Mouse (Mus musculus) heart, embryonic 15.5 days (tissue): ENCODE data around the gene Npas3. TPM values are rescaled to one million over a fixed set of nuclear protein-coding genes. Genes with fewer than 3 reads are reported as not detected.

Experiments
- ATAC-seq: fragments of 200-750 bp; cut with Nextera tagmentation; replicated peaks from 2 replicates; pipeline ENCODE4 v1.8.0; 2017; ENCODE audit warnings: low read depth, moderate TSS enrichment; ENCODE audit not compliant: insufficient number of reproducible peaks, insufficient read depth, low FRiP score
- H3K27ac ChIP-seq: fragments of 300-500 bp; sonication (generic); 2 replicates; pipeline ENCODE4 v1.5.1; 2015; ENCODE audit warnings: mild to moderate bottlenecking, inconsistent platforms
- H3K27me3 ChIP-seq: fragments of 300-500 bp; sonication (generic); 2 replicates; pipeline ENCODE4 v1.6.1; 2015; ENCODE audit warnings: inconsistent platforms
- H3K36me3 ChIP-seq: fragments of 300-500 bp; sonication (generic); 2 replicates; pipeline ENCODE4 v1.6.1; 2015; ENCODE audit warnings: mild to moderate bottlenecking, inconsistent platforms
- H3K4me1 ChIP-seq: fragments of 300-500 bp; sonication (generic); replicated peaks from 2 replicates; pipeline ENCODE4 v1.6.1; 2015; ENCODE audit warnings: inconsistent platforms
- H3K4me2 ChIP-seq: fragments of 300-500 bp; sonication (generic); 2 replicates; pipeline ENCODE4 v1.6.1; 2015; ENCODE audit warnings: inconsistent platforms, mild to moderate bottlenecking, moderate library complexity
- H3K4me3 ChIP-seq: fragments of 300-500 bp; sonication (generic); 2 replicates; pipeline ENCODE4 v1.5.1; 2015; ENCODE audit warnings: mild to moderate bottlenecking, inconsistent platforms
- H3K9ac ChIP-seq: fragments of 300-500 bp; sonication (generic); 2 replicates; pipeline ENCODE4 v1.6.1; 2015; ENCODE audit warnings: mild to moderate bottlenecking, inconsistent platforms
- H3K9me3 ChIP-seq: fragments of 300-500 bp; sonication (generic); replicated peaks from 2 replicates; pipeline ENCODE4 v1.6.1; 2016; ENCODE audit warnings: inconsistent platforms
- WGBS: fragments of 180-500 bp; shearing (Covaris S2); methylation state at CpG from one replicate; pipeline ENCODE4 v1.1.7; 2015; ENCODE audit warnings: mixed read lengths; 5-methylcytosine and 5-hydroxymethylcytosine counted together
- polyA plus RNA-seq: library from polyadenylated mRNA; unstranded; fragments of >200 nt; fragmentation: Nextera tagmentation; extraction: Ambion mirVana; gene quantifications from 2 replicates; pipeline ENCODE4 v1.2.1, GENCODE M21; 2015

Npas3 gene
- polyA plus RNA-seq, 1 experiment from 2014 or later: 0.82 TPM

GRCm38 (mm10) chr12:54004606-54005005, 756.1 kb downstream of the Npas3 start:
- no peak overlapping the region for H3K4me2 ChIP-seq
- no peak overlapping the region for H3K9ac ChIP-seq
- H3K36me3 ChIP-seq: no peaks in the 10 kb centered on the region
- H3K4me1 ChIP-seq: peaks cover 5% of the 10 kb centered on the region
- WGBS: 33% methylated on average over 8 of the region's 8 CpGs
- ATAC-seq: no peak
- no peak overlapping the region for H3K4me3 ChIP-seq
- no peaks in the 10 kb centered on the region for H3K27me3 ChIP-seq
- H3K27ac ChIP-seq: no peak overlapping the region
- no peaks in the 10 kb centered on the region for H3K9me3 ChIP-seq

DNA sequence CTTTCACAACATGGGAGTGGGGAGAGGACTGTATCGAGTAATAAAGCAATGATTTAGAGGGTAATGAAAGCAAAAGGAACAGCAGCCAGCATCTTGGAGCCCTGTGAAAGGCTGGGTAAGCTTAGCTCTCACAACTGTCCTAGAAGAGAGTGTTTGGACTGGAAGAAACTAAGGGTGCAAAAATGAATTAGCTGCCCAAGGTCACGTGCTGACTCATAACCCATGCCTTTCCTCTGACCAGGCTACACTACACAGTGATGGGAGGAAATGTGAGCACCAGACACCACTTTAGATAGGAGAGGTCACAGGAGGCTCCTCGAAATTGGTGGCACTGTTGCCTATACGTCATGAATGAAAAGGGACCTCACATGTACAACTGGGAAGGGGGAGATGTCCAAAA, 757.1 kb downstream of the Npas3 start:
- H3K27ac ChIP-seq: no peak overlapping the region
- no peak overlapping the region for H3K4me2 ChIP-seq
- ATAC-seq: no peak
- no peaks in the 10 kb centered on the region for H3K9me3 ChIP-seq
- no peak overlapping the region for H3K9ac ChIP-seq
- H3K4me3 ChIP-seq: no peak overlapping the region
- peaks cover 5% of the 10 kb centered on the region for H3K4me1 ChIP-seq
- no peaks in the 10 kb centered on the region for H3K27me3 ChIP-seq
- no peaks in the 10 kb centered on the region for H3K36me3 ChIP-seq
- 46% methylated on average over 4 of the region's 4 CpGs for WGBS

GRCm38 (mm10) chr12:54015304-54015703, 766.8 kb downstream of the Npas3 start:
- no peak overlapping the region for H3K9ac ChIP-seq
- ATAC-seq: no peak
- no peak overlapping the region for H3K27ac ChIP-seq
- H3K36me3 ChIP-seq: no peaks in the 10 kb centered on the region
- H3K4me1 ChIP-seq: no peaks in the 10 kb centered on the region
- H3K27me3 ChIP-seq: no peaks in the 10 kb centered on the region
- H3K9me3 ChIP-seq: no peaks in the 10 kb centered on the region
- no peak overlapping the region for H3K4me3 ChIP-seq
- H3K4me2 ChIP-seq: no peak overlapping the region

- WGBS: 84% methylated on average over 8 of the region's 8 CpGs
Measured at GRCm38 (mm10) chr12:54017949-54018348, 769.5 kb downstream of the Npas3 start.

DNA sequence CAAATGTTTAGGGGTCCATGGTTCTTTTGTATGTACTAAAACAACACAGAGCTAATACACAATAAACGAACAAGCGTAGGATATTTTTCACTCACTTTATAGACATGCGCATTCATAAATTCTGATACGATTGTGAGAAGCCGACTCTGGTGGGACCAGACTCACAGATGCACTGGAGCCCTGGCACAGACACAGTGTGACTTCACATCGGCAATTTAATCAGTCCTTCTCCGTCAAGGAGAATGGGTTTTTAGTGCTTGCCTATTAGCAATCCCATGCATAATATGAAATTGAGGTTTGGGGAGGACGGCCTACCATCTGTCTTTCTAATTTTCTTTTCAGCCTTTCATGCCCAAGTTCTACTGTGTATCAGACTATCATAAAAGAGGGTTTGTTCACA, 771.5 kb downstream of the Npas3 start:
- H3K4me3 ChIP-seq: no peak overlapping the region
- WGBS: 91% methylated on average over 8 of the region's 8 CpGs
- H3K27ac ChIP-seq: no peak overlapping the region
- no peaks in the 10 kb centered on the region for H3K36me3 ChIP-seq
- no peak overlapping the region for H3K9ac ChIP-seq
- H3K4me1 ChIP-seq: no peaks in the 10 kb centered on the region
- no peak for ATAC-seq
- H3K27me3 ChIP-seq: no peaks in the 10 kb centered on the region
- H3K9me3 ChIP-seq: no peaks in the 10 kb centered on the region; the same call in 1 of the 2 replicates
- H3K4me2 ChIP-seq: no peak overlapping the region

More at GRCm38 (mm10) chr12:54017949-54018348, 769.5 kb downstream of the Npas3 start:
- H3K4me1 ChIP-seq: no peaks in the 10 kb centered on the region
- H3K4me3 ChIP-seq: no peak overlapping the region
- no peak for ATAC-seq
- no peak overlapping the region for H3K27ac ChIP-seq
- H3K9me3 ChIP-seq: no peaks in the 10 kb centered on the region; the same call in 1 of the 2 replicates
- H3K36me3 ChIP-seq: no peaks in the 10 kb centered on the region
- H3K27me3 ChIP-seq: no peaks in the 10 kb centered on the region
- H3K9ac ChIP-seq: no peak overlapping the region
- no peak overlapping the region for H3K4me2 ChIP-seq

- H3K9ac ChIP-seq: no peak overlapping the region
- H3K27ac ChIP-seq: no peak overlapping the region
- no peak overlapping the region for H3K4me3 ChIP-seq
- no peak overlapping the region for H3K4me2 ChIP-seq
- no peaks in the 10 kb centered on the region for H3K9me3 ChIP-seq
- ATAC-seq: no peak
- 29% methylated on average over 8 of the region's 8 CpGs for WGBS
- H3K36me3 ChIP-seq: no peaks in the 10 kb centered on the region
- H3K27me3 ChIP-seq: no peaks in the 10 kb centered on the region
- H3K4me1 ChIP-seq: peaks cover 11% of the 10 kb centered on the region
Measured at GRCm38 (mm10) chr12:54034666-54035346, 786.3 kb downstream of the Npas3 start.

GRCm38 (mm10) chr12:54037602-54038001, 789.1 kb downstream of the Npas3 start:
- Histone ChIP-seq H3K36me3 (no peaks in the 10 kb centered on the region), H3K4me2 (no peak overlapping the region), H3K27ac (no peak overlapping the region), H3K4me1 (peaks cover 11% of the 10 kb centered on the region), H3K4me3 (no peak overlapping the region), H3K9me3 (no peaks in the 10 kb centered on the region), H3K27me3 (no peaks in the 10 kb centered on the region), H3K9ac (no peak overlapping the region)
- ATAC-seq: no peak
- 89% methylated on average over 3 of the region's 3 CpGs for WGBS

GRCm38 (mm10) chr12:54042996-54043544, 794.6 kb downstream of the Npas3 start:
- H3K9ac ChIP-seq: no peak overlapping the region
- H3K27me3 ChIP-seq: no peaks in the 10 kb centered on the region
- H3K9me3 ChIP-seq: no peaks in the 10 kb centered on the region
- H3K27ac ChIP-seq: no peak overlapping the region
- H3K4me3 ChIP-seq: no peak overlapping the region
- no peak for ATAC-seq
- no peak overlapping the region for H3K4me2 ChIP-seq
- 63% methylated on average over 9 of the region's 9 CpGs for WGBS
- H3K36me3 ChIP-seq: no peaks in the 10 kb centered on the region
- no peaks in the 10 kb centered on the region for H3K4me1 ChIP-seq

DNA sequence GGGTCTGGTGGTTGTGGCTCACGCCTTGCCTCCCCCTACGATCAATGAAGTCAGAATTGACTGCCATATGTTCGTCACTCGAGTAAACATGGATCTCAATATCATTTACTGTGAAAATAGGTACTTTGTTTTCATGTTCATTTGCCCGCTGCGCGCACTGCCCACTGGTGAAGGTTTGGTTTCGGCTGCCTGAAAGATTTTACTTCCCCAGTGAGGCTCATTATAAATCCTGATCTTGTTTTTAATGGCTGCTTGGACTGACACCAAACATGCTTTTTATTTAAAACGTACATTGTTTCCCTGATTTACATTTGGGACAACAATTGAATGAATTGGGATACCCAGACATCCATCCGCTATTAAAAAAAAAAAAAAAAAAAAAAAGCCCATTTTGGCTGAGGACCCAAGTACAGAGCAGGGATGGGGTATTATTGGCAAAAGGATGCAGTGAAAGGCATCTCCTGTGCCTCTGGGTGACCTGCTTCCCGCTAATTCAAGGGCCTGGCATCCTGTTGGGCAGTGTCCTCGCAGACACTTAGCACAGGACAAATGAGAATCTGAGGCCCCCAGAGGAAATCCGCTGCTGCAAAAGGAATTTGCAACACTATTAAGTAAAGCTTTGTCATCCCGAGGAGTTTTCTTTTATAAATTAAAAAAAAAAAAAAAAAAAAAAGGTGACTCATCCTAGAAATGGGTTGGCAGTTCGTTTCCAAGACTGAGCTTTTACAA, 796.3 kb downstream of the Npas3 start:
- ATAC-seq: no peak

GRCm38 (mm10) chr12:54045360-54045759, 796.9 kb downstream of the Npas3 start:
- Histone ChIP-seq H3K9ac (no peak overlapping the region), H3K4me2 (no peak overlapping the region), H3K36me3 (no peaks in the 10 kb centered on the region), H3K4me1 (no peaks in the 10 kb centered on the region), H3K4me3 (no peak overlapping the region), H3K27me3 (no peaks in the 10 kb centered on the region), H3K27ac (no peak overlapping the region), H3K9me3 (no peaks in the 10 kb centered on the region)
- WGBS: 72% methylated on average over 4 of the region's 4 CpGs
- ATAC-seq: no peak

More for the DNA sequence above, 796.3 kb downstream of the Npas3 start:
- H3K36me3 ChIP-seq: no peaks in the 10 kb centered on the region
- WGBS: 76% methylated on average over 15 of the region's 15 CpGs
- H3K27me3 ChIP-seq: no peaks in the 10 kb centered on the region
- no peak overlapping the region for H3K9ac ChIP-seq
- no peak overlapping the region for H3K4me2 ChIP-seq
- H3K27ac ChIP-seq: no peak overlapping the region
- H3K9me3 ChIP-seq: no peaks in the 10 kb centered on the region
- no peaks in the 10 kb centered on the region for H3K4me1 ChIP-seq
- no peak overlapping the region for H3K4me3 ChIP-seq

- 66% methylated on average over 6 of the region's 6 CpGs for WGBS
- ATAC-seq: no peak
- Histone ChIP-seq H3K4me3 (no peak overlapping the region), H3K36me3 (no peaks in the 10 kb centered on the region), H3K4me1 (no peaks in the 10 kb centered on the region), H3K27me3 (no peaks in the 10 kb centered on the region), H3K9me3 (no peaks in the 10 kb centered on the region), H3K4me2 (no peak overlapping the region), H3K27ac (no peak overlapping the region), H3K9ac (no peak overlapping the region)
Measured at GRCm38 (mm10) chr12:54046824-54047223, 798.3 kb downstream of the Npas3 start.
